Mouse (Mus musculus) midbrain, embryonic 16.5 days (tissue): ENCODE data around the gene Irf3. TPM values are rescaled to one million over a fixed set of nuclear protein-coding genes. Genes with fewer than 3 reads are reported as not detected.
"Not testable (repeated sequence)": the region's sequence is repeated elsewhere in the genome, so short reads cannot be mapped to it uniquely, and the experiment has no call there.

Experiments used
- ATAC-seq: fragments of 200-750 bp; cut with Nextera tagmentation; 2 replicates; pipeline ENCODE4 v1.8.0; 2017; ENCODE audit warnings: moderate TSS enrichment
- H3K27ac ChIP-seq: fragments of 300-500 bp; sonication (generic); 2 replicates; pipeline ENCODE4 v1.5.1; 2014; ENCODE audit warnings: mild to moderate bottlenecking, low read length, mixed read lengths
- H3K27me3 ChIP-seq: fragments of 300-500 bp; sonication (generic); 2 replicates; pipeline ENCODE4 v1.6.1; 2014; ENCODE audit warnings: low read depth, low read length, mixed read lengths; ENCODE audit not compliant: control insufficient read depth, insufficient read depth
- H3K36me3 ChIP-seq: fragments of 300-500 bp; sonication (generic); 2 replicates; pipeline ENCODE4 v1.6.1; 2014; ENCODE audit warnings: mild to moderate bottlenecking, low read length, moderate library complexity, mixed read lengths; ENCODE audit not compliant: control insufficient read depth, insufficient read depth
- H3K4me1 ChIP-seq: fragments of 300-500 bp; sonication (generic); 2 replicates; pipeline ENCODE4 v1.6.1; 2014; ENCODE audit warnings: mild to moderate bottlenecking, low read length, mixed read lengths; ENCODE audit not compliant: control insufficient read depth, insufficient read depth
- H3K4me2 ChIP-seq: fragments of 300-500 bp; sonication (generic); 2 replicates; pipeline ENCODE4 v1.6.1; 2014; ENCODE audit warnings: mild to moderate bottlenecking, low read length, mixed read lengths
- H3K4me3 ChIP-seq: fragments of 300-500 bp; sonication (generic); 2 replicates; pipeline ENCODE4 v1.5.1; 2014; ENCODE audit warnings: low read depth, mild to moderate bottlenecking, low read length, moderate library complexity, mixed read lengths
- H3K9ac ChIP-seq: fragments of 300-500 bp; sonication (generic); 2 replicates; pipeline ENCODE4 v1.6.1; 2014; ENCODE audit warnings: low read depth, low read length, mixed read lengths
- H3K9me3 ChIP-seq: fragments of 300-500 bp; sonication (generic); replicated peaks from 2 replicates; pipeline ENCODE4 v1.6.1; 2014; ENCODE audit warnings: mild to moderate bottlenecking, low read length, mixed read lengths; ENCODE audit not compliant: control insufficient read depth, poor library complexity, severe bottlenecking
- WGBS: fragments of 180-500 bp; shearing (Covaris S2); extraction: QIAGEN DNeasy Blood & Tissue Kit; methylation state at CpG from one replicate; pipeline ENCODE4 v1.1.7; 2014; 5-methylcytosine and 5-hydroxymethylcytosine counted together
- polyA plus RNA-seq: library from polyadenylated mRNA; unstranded; fragments of >200 nt; fragmentation: Nextera tagmentation; extraction: Ambion mirVana; gene quantifications from 2 replicates; pipeline ENCODE4 v1.2.1, GENCODE M21; 2015

The Irf3 gene
- polyA plus RNA-seq, 1 experiment from 2014 or later: 52.3 TPM

DNA sequence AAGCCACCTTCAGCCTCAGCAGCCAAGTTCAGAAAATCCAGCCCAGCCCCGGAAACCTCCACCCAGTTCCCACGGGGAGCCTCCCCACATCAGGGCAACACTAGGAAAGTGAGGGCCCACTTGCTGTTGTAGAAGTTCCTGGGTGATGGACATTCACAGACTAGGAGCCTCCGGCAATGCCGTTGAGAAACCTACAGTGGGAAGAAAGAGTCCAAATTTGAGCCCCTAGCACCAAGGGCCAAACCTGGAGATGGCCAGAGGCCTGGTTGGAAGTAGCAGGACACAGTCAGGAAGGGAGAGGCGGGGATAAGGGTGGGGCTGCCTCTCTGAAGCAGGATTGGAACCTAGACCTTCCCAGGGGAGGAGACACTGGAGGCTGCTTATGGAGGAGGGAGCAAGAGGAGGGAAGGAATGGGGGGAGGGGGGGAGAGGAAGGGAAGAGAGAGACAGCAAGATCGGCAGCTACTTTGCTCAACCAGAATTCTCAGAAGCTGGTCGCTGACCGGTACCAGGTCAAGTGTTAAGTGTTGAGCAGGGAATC is 21.7 kb downstream of the Irf3 start:
- H3K27ac ChIP-seq: no peak overlapping the region
- no peaks in the 10 kb centered on the region for H3K27me3 ChIP-seq
- H3K4me3 ChIP-seq: no peak overlapping the region
- no peaks in the 10 kb centered on the region for H3K9me3 ChIP-seq
- WGBS: 38% methylated on average over 8 of the region's 8 CpGs
- peak overlapping the region; percentile 22 for H3K4me2 ChIP-seq
- no peak overlapping the region for H3K9ac ChIP-seq
- no peak for ATAC-seq
- H3K4me1 ChIP-seq: peaks cover 21% of the 10 kb centered on the region
- no peaks in the 10 kb centered on the region for H3K36me3 ChIP-seq

DNA sequence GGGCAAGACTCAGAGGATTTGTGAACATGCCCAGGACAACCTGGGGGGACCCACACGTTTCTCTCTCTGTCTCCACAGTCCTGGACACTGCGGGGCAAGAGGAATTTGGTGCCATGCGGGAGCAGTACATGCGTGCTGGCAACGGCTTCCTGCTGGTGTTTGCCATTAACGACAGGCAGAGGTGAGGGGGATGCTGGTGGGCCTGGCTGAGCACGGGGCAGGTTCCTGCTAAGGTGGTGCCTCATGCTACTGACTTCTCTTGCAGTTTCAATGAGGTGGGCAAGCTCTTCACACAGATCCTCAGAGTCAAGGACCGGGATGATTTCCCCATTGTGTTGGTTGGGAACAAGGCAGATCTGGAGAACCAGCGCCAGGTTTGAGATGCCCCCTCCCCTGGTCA is 22.8 kb downstream of the Irf3 start:
- no peaks in the 10 kb centered on the region for H3K36me3 ChIP-seq
- H3K27ac ChIP-seq: no peak overlapping the region
- no peaks in the 10 kb centered on the region for H3K9me3 ChIP-seq
- H3K4me2 ChIP-seq: no peak overlapping the region
- H3K4me1 ChIP-seq: peaks cover 12% of the 10 kb centered on the region
- ATAC-seq: no peak
- H3K4me3 ChIP-seq: no peak overlapping the region
- H3K9ac ChIP-seq: no peak overlapping the region
- no peaks in the 10 kb centered on the region for H3K27me3 ChIP-seq
- WGBS: 77% methylated on average over 9 of the region's 9 CpGs

- not testable (repeated sequence) for H3K27me3 ChIP-seq, H3K9me3 ChIP-seq, H3K4me2 ChIP-seq, H3K4me3 ChIP-seq, H3K4me1 ChIP-seq, ATAC-seq, H3K9ac ChIP-seq, H3K27ac ChIP-seq
- WGBS: 80% methylated on average over 5 of the region's 5 CpGs
- H3K36me3 ChIP-seq: peaks cover 13% of the 10 kb centered on the region
Observed at GRCm38 (mm10) chr7:45023711-45024110, 26.3 kb downstream of the Irf3 start.

DNA sequence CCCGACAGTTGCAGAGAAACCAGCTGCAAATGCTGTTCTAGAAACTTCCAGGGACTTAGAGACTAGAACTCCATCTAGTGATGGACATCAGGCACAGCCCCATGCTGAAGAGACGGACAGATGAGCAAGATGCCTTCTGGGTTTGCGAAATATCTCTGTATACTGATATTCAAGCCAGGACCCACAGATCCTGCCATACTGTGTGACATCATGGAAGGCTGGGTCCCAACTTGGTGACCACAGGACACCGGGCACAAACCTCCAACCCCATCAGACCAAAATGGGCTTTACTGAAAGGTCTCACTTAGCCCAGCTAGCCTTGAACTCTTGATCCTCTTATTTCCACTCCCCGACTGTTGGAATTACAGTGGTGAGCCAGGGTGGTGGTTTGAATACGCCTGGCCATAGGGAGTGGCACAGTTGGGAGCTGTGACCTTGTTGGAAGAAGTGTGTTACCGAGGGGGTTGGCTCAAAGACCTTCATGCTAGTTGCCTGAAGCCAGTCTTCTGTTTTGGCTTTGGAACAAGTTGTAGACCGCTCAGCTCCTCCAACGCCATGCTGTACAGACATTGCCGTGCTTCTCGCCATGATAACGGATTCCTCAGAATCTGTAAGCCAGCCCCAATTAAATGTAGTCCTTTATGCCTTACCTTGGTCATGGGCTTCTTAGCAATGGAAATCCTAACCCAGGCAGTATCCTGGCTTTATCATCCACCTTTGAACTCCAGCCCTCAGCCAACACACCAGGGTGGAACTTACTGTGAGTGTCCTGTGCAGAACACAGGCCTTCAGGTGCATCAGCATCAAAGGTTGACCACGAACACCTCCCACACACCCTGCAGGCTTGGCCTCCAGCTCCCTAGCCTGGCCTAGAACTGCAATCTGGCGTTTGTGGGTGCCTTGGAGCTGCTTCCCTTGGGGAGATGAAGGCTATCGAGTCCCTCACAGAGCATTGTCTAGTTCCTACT is 27.1 kb downstream of the Irf3 start:
- Histone ChIP-seq H3K4me3 (no peak overlapping the region), H3K36me3 (peaks cover 19% of the 10 kb centered on the region), H3K9ac (no peak overlapping the region), H3K4me2 (no peak overlapping the region), H3K27ac (no peak overlapping the region), H3K4me1 (peaks cover 6% of the 10 kb centered on the region; the same call in 1 of the 2 replicates), H3K9me3 (no peaks in the 10 kb centered on the region), H3K27me3 (no peaks in the 10 kb centered on the region)
- ATAC-seq: no peak
- 90% methylated on average over 15 of the region's 15 CpGs for WGBS

- Histone ChIP-seq H3K4me2 (no peak overlapping the region), H3K27ac (peak overlapping the region; percentile 2), H3K9me3 (no peaks in the 10 kb centered on the region), H3K36me3 (peaks cover 29% of the 10 kb centered on the region), H3K4me1 (peaks cover 6% of the 10 kb centered on the region; the same call in 1 of the 2 replicates), H3K4me3 (no peak overlapping the region), H3K9ac (no peak overlapping the region), H3K27me3 (no peaks in the 10 kb centered on the region)
- WGBS: 81% methylated on average over 8 of the region's 8 CpGs
- no peak for ATAC-seq
Observed at GRCm38 (mm10) chr7:45025601-45026220, 28.3 kb downstream of the Irf3 start.

- peak; percentile 34; the same call in 1 of the 2 replicates for ATAC-seq
- no peak overlapping the region for H3K9ac ChIP-seq
Observed at GRCm38 (mm10) chr7:45026256-45026655, 28.8 kb downstream of the Irf3 start.

GRCm38 (mm10) chr7:45027761-45028160 is 30.3 kb downstream of the Irf3 start:
- no peaks in the 10 kb centered on the region for H3K27me3 ChIP-seq
- no peak for ATAC-seq
- H3K4me1 ChIP-seq: peaks cover 6% of the 10 kb centered on the region; the same call in 1 of the 2 replicates
- 93% methylated on average over 9 of the region's 9 CpGs for WGBS
- H3K27ac ChIP-seq: no peak overlapping the region
- no peak overlapping the region for H3K4me3 ChIP-seq
- no peaks in the 10 kb centered on the region for H3K9me3 ChIP-seq
- H3K4me2 ChIP-seq: no peak overlapping the region
- peaks cover 44% of the 10 kb centered on the region for H3K36me3 ChIP-seq
- H3K9ac ChIP-seq: no peak overlapping the region

More at GRCm38 (mm10) chr7:45026256-45026655, 28.8 kb downstream of the Irf3 start:
- Histone ChIP-seq H3K4me3 (no peak overlapping the region), H3K4me1 (peaks cover 6% of the 10 kb centered on the region; the same call in 1 of the 2 replicates), H3K27me3 (no peaks in the 10 kb centered on the region), H3K9me3 (no peaks in the 10 kb centered on the region), H3K4me2 (no peak overlapping the region), H3K36me3 (peaks cover 34% of the 10 kb centered on the region), H3K27ac (peak overlapping the region; percentile 2)
- 31% methylated on average over 2 of the region's 2 CpGs for WGBS

DNA sequence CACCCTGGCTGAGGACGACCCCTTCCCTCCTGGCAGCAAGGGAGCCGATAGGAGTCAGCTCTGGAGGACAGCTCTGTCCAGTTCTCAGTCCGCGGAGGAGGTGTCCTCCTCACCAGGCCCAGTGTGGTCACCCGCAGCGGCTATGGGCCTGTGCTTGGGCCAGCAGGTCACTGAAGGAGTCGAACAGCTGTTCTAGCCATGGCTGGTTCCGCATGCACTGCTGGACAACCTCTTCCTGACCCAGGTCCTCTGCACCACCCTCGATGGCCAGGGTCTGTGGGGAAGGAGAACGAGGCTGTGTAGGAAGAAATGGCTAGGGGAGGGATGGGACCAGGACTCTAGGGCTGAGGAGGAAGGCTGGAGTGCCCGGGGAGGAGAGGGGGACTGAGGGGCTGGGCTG is 30.9 kb downstream of the Irf3 start:
- ATAC-seq: no peak
- Histone ChIP-seq H3K36me3 (peaks cover 44% of the 10 kb centered on the region), H3K27me3 (no peaks in the 10 kb centered on the region), H3K9me3 (no peaks in the 10 kb centered on the region), H3K27ac (no peak overlapping the region), H3K4me3 (no peak overlapping the region), H3K4me1 (peaks cover 6% of the 10 kb centered on the region; the same call in 1 of the 2 replicates), H3K4me2 (no peak overlapping the region), H3K9ac (no peak overlapping the region)
- WGBS: 93% methylated on average over 11 of the region's 11 CpGs
